Mouse (Mus musculus): ENCODE results near the gene Hsp90aa1.
A peak's percentile ranks its signal among the peaks of the same experiment; 100 is the strongest.
"Not testable (repeated sequence)": the region's sequence is repeated elsewhere in the genome, so short reads cannot be mapped to it uniquely, and the experiment has no call there.

Hsp90aa1 gene

GRCm38 (mm10) chr12:110702556-110702955, at the start of gene Hsp90aa1:
Gene Hsp90aa1, minus strand, starts transcription at chr12:110702728.
- no peak for DNase-seq (ENCODE audit: low read depth)

- DNase-seq (ENCODE audit: low read depth) = no peak
Observed at GRCm38 (mm10) chr12:110750770-110751439, 48.4 kb upstream of the Hsp90aa1 start.

- peak; percentile 24 for DNase-seq (ENCODE audit: low read depth)
Observed at GRCm38 (mm10) chr12:110738158-110738921, 35.8 kb upstream of the Hsp90aa1 start.

- DNase-seq (ENCODE audit: low read depth) = peak; percentile 99
Observed at GRCm38 (mm10) chr12:110737170-110738157, 34.9 kb upstream of the Hsp90aa1 start, which contains the start of gene Wdr20. Gene Wdr20, plus strand, starts transcription at chr12:110737944.

- peak; percentile 45 for DNase-seq (ENCODE audit: low read depth)
Observed at GRCm38 (mm10) chr12:110736641-110737040, 34.1 kb upstream of the Hsp90aa1 start.

- not testable (repeated sequence) for DNase-seq (ENCODE audit: low read depth)
Observed at GRCm38 (mm10) chr12:110733254-110733653, 30.7 kb upstream of the Hsp90aa1 start.

GRCm38 (mm10) chr12:110726428-110726827, 23.9 kb upstream of the Hsp90aa1 start:
- DNase-seq (ENCODE audit: low read depth) = no peak

GRCm38 (mm10) chr12:110725489-110725888, 23.0 kb upstream of the Hsp90aa1 start:
- no peak for DNase-seq (ENCODE audit: low read depth)

- DNase-seq (ENCODE audit: low read depth) = no peak
Observed at GRCm38 (mm10) chr12:110725051-110725450, 22.5 kb upstream of the Hsp90aa1 start.

- no peak for DNase-seq (ENCODE audit: low read depth)
Observed at GRCm38 (mm10) chr12:110716004-110716403, 13.5 kb upstream of the Hsp90aa1 start.

GRCm38 (mm10) chr12:110714215-110714614, 11.7 kb upstream of the Hsp90aa1 start:
- no peak for DNase-seq (ENCODE audit: low read depth)

- DNase-seq (ENCODE audit: low read depth) = peak; percentile 33
Observed at GRCm38 (mm10) chr12:110713784-110714183, 11.3 kb upstream of the Hsp90aa1 start.

- DNase-seq (ENCODE audit: low read depth) = peak; percentile 59
Observed at GRCm38 (mm10) chr12:110711270-110711669, 8.7 kb upstream of the Hsp90aa1 start.

GRCm38 (mm10) chr12:110707451-110707850, 4.9 kb upstream of the Hsp90aa1 start:
- DNase-seq (ENCODE audit: low read depth) = no peak

GRCm38 (mm10) chr12:110706337-110707231, 4.1 kb upstream of the Hsp90aa1 start:
- DNase-seq (ENCODE audit: low read depth) = peak; percentile 64

- DNase-seq (ENCODE audit: low read depth) = not testable (repeated sequence)
Observed at GRCm38 (mm10) chr12:110705419-110705818, 2.9 kb upstream of the Hsp90aa1 start.

GRCm38 (mm10) chr12:110703682-110704081, 1.2 kb upstream of the Hsp90aa1 start:
- DNase-seq (ENCODE audit: low read depth) = no peak

GRCm38 (mm10) chr12:110703008-110703471, 512 bp upstream of the Hsp90aa1 start:
- DNase-seq (ENCODE audit: low read depth) = peak; percentile 96

- DNase-seq (ENCODE audit: low read depth) = peak; percentile 41
Observed at GRCm38 (mm10) chr12:110701363-110701762, 1.2 kb downstream of the Hsp90aa1 start.

GRCm38 (mm10) chr12:110700730-110701129, 1.8 kb downstream of the Hsp90aa1 start:
- DNase-seq (ENCODE audit: low read depth) = no peak

- DNase-seq (ENCODE audit: low read depth) = no peak
Observed at GRCm38 (mm10) chr12:110699171-110699547, 3.4 kb downstream of the Hsp90aa1 start.
